Mouse (Mus musculus) liver, postnatal 0 days (tissue): Measurements from ENCODE around the gene Relt.

Experiments used
- CTCF ChIP-seq: sonication (generic); IDR thresholded peaks from 2 replicates; pipeline ENCODE4 v1.5.1; 2016; ENCODE audit warnings: antibody characterized with exemption, low read depth
- EP300 ChIP-seq: IDR thresholded peaks from 2 replicates; pipeline ENCODE4 v1.6.1; 2016; ENCODE audit warnings: antibody characterized with exemption, low read depth, mild to moderate bottlenecking

GRCm38 (mm10) chr7:100836657-100837056, 26.6 kb downstream of the Relt start:
- TF ChIP-seq CTCF (no peak), EP300 (no peak)
